Mouse (Mus musculus) midbrain, embryonic 14.5 days (tissue): ENCODE measurements around the gene Axin1. TPM values are rescaled to one million over a fixed set of nuclear protein-coding genes. Genes with fewer than 3 reads are reported as not detected.
"Not testable (repeated sequence)": the region's sequence is repeated elsewhere in the genome, so short reads cannot be mapped to it uniquely, and the experiment has no call there.

Experiments
- ATAC-seq: fragments of 200-750 bp; cut with Nextera tagmentation; 2 replicates; pipeline ENCODE4 v1.8.0; 2017; ENCODE audit warnings: moderate number of reproducible peaks, moderate library complexity; ENCODE audit not compliant: low FRiP score, low TSS enrichment
- DNase-seq: peaks from one replicate; pipeline ENCODE4 v3.0.0-alpha.2; 2015
- H3K27ac ChIP-seq: fragments of 300-500 bp; sonication (generic); replicated peaks from 2 replicates; pipeline ENCODE4 v1.5.1; 2014; ENCODE audit warnings: mild to moderate bottlenecking, low read depth, low read length, moderate library complexity
- H3K27me3 ChIP-seq: fragments of 300-500 bp; sonication (generic); 2 replicates; pipeline ENCODE4 v1.6.1; 2014; ENCODE audit warnings: low read length, control low read depth, mixed read lengths; ENCODE audit not compliant: control insufficient read depth, insufficient read depth
- H3K36me3 ChIP-seq: fragments of 300-500 bp; sonication (generic); 2 replicates; pipeline ENCODE4 v1.6.1; 2014; ENCODE audit warnings: low read length, control low read depth; ENCODE audit not compliant: control insufficient read depth, insufficient read depth
- H3K4me1 ChIP-seq: fragments of 300-500 bp; sonication (generic); 2 replicates; pipeline ENCODE4 v1.6.1; 2014; ENCODE audit warnings: mild to moderate bottlenecking, antibody characterized with exemption, low read length, control low read depth; ENCODE audit not compliant: control insufficient read depth, insufficient read depth
- H3K4me2 ChIP-seq: fragments of 300-500 bp; sonication (generic); 2 replicates; pipeline ENCODE4 v1.6.1; 2014; ENCODE audit warnings: mild to moderate bottlenecking, low read length, moderate library complexity
- H3K4me3 ChIP-seq: fragments of 300-500 bp; sonication (generic); replicated peaks from 2 replicates; pipeline ENCODE4 v1.5.1; 2014; ENCODE audit warnings: low read depth, low read length
- H3K9ac ChIP-seq: fragments of 300-500 bp; sonication (generic); replicated peaks from 2 replicates; pipeline ENCODE4 v1.6.1; 2014; ENCODE audit warnings: mild to moderate bottlenecking, low read length, moderate library complexity
- H3K9me3 ChIP-seq: fragments of 300-500 bp; sonication (generic); 2 replicates; pipeline ENCODE4 v1.6.1; 2016; ENCODE audit warnings: low read length, control low read depth, mixed read lengths; ENCODE audit not compliant: control insufficient read depth
- whole genome bisulfite sequencing: fragments of 180-500 bp; shearing (Covaris S2); extraction: QIAGEN DNeasy Blood & Tissue Kit; methylation state at CpG from one replicate; pipeline ENCODE4 v1.1.7; 2014; 5-methylcytosine and 5-hydroxymethylcytosine counted together
- polyA plus RNA-seq: library from polyadenylated mRNA; unstranded; fragments of >200 nt; fragmentation: Nextera tagmentation; extraction: Ambion mirVana; gene quantifications from 2 replicates; pipeline ENCODE4 v1.2.1, GENCODE M21; 2014

Gene Axin1
- 13.4 and 16.9 TPM in 2 replicates for polyA plus RNA-seq

DNA sequence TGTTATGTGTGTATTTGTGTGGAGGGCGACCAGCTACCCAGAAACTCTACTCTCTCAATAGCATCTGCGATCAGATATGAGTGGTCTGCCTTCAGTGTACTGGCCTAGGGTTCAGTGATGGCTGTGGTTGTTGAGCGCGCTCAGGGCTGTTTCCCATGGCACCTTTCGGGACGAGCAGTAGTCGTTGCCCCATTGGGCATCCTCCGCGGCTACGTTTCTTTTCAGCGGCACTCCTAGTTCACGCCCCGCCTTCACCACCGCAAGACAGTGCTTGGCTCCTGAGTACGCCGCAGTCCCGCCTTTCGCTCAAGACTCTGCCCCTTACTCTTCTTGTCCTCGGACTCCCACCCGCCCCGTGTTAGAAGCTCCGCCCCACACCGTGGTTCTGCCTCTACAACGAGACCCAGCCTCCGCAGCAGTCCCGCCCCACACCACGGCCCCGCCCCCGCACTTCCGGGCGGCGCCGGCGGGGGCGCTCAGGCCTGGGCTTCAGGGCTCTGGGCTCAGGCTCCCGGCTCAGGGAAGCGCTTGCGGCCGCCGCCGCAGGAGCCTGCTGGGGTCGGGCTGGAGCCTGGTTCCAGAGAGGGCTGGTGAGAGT is at the start of gene Axin1:
Gene Axin1 (plus strand): TSS at position 450 of the 598 bp plus-strand sequence.
- 1% methylated on average over 42 of the region's 42 CpGs for WGBS

DNA sequence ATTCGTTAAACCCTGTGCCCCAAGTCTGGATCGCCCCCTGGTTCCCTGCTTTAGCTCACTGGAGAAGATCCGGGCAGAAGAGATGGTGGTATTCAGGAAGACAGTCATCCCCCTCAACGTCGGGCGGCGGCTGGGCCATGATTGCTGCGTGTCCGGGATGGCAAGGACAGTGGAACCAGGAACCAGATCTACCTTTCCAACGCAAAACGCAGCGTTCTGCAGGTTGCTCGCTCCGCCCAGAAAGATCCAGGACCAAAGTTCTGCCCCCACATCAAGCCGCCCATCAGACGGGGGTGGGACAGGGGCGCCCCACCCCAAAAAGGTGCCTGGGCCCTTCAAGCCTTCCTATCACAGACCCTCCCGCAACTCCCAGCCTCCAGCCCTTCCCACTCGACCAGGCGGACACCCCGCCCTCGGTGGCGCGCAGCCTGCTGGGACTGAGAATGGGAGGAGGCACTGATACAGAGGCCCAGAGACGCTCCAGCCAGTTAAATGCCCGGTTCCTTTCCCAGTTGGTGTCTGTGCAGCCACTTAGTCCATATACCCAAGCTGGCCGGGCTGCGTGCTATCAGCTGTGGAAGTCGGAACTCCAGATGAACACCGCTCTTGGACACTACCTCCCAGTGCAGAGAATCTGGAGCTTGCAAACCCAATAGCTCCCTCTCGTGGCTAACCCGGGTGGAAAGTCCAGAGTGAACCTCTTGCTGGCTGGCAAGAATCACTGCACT is 48.4 kb upstream of the Axin1 start, which contains the start of gene Decr2:
Gene Decr2 (minus strand): TSS at position 433 of the 728 bp plus-strand sequence.
- no peaks in the 10 kb centered on the region for H3K36me3 ChIP-seq
- H3K4me1 ChIP-seq, result 0 out of 2 replicates have a peak, but pooled peaks cover 5% of the 10 kb centered on the region
- ATAC-seq (peak; percentile 76; the same call in 1 of the 2 replicates), DNase-seq (peak; percentile 96)
- H3K4me3 ChIP-seq, result peak within 1 kb of the TSS; percentile 46
- peak within 1 kb of the TSS; percentile 69 for H3K9ac ChIP-seq
- H3K9me3 ChIP-seq, result no peaks in the 10 kb centered on the region
- WGBS, result 2% methylated on average over 32 of the region's 32 CpGs
- peak within 1 kb of the TSS; percentile 77 for H3K27ac ChIP-seq
- no peaks in the 10 kb centered on the region for H3K27me3 ChIP-seq
- peak within 1 kb of the TSS; percentile 62 for H3K4me2 ChIP-seq

More for the DNA sequence above, at the start of gene Axin1:
- peaks cover 11% of the 10 kb centered on the region for H3K36me3 ChIP-seq
- ATAC-seq (peak; percentile 96), DNase-seq (peak; percentile 97)
- peak within 1 kb of the TSS; percentile 81 for H3K4me2 ChIP-seq
- no peaks in the 10 kb centered on the region for H3K27me3 ChIP-seq
- peak within 1 kb of the TSS; percentile 95 for H3K9ac ChIP-seq
- H3K4me3 ChIP-seq, result peak within 1 kb of the TSS; percentile 80
- H3K9me3 ChIP-seq, result no peaks in the 10 kb centered on the region
- H3K4me1 ChIP-seq, result peaks cover 32% of the 10 kb centered on the region
- H3K27ac ChIP-seq, result peak within 1 kb of the TSS; percentile 94

DNA sequence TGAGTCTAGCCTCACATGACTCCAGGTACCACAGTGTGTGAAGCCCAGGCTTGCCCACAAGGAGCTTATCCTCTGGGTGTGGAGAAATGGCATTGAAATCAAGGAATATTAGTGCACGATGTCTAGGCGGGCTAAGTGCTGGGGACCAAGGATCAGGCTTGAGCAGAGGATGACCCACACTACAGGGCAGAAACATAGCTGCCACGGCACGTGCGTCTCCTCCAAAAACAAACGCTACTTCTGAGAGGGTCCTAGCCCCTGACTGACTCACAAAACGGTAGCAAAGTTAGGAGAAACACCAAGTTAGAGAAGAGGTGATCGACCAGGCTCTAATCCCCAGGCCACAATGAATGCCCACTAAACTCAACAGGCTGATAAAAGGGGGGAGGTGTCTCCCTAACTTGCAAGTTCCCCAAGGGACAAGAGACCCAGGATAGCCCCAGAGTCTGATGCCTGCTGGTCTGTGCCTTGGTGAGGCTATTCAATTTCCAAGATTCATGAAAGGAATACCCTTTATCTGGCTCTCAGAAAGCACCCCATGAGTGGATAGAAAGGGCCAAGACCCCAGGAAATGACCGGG is 43.9 kb upstream of the Axin1 start:
- 27% methylated on average over 9 of the region's 9 CpGs for WGBS
- H3K27ac ChIP-seq, result peak overlapping the region; percentile 55; the same call in 1 of the 2 replicates
- DNase-seq (no peak), ATAC-seq (no peak)
- H3K4me2 ChIP-seq, result peak overlapping the region; percentile 86
- H3K36me3 ChIP-seq, result no peaks in the 10 kb centered on the region
- H3K4me3 ChIP-seq, result peak overlapping the region; percentile 56
- no peaks in the 10 kb centered on the region for H3K27me3 ChIP-seq
- H3K9me3 ChIP-seq, result no peaks in the 10 kb centered on the region
- peaks cover 3% of the 10 kb centered on the region; the same call in 1 of the 2 replicates for H3K4me1 ChIP-seq
- H3K9ac ChIP-seq, result peak overlapping the region; percentile 71

DNA sequence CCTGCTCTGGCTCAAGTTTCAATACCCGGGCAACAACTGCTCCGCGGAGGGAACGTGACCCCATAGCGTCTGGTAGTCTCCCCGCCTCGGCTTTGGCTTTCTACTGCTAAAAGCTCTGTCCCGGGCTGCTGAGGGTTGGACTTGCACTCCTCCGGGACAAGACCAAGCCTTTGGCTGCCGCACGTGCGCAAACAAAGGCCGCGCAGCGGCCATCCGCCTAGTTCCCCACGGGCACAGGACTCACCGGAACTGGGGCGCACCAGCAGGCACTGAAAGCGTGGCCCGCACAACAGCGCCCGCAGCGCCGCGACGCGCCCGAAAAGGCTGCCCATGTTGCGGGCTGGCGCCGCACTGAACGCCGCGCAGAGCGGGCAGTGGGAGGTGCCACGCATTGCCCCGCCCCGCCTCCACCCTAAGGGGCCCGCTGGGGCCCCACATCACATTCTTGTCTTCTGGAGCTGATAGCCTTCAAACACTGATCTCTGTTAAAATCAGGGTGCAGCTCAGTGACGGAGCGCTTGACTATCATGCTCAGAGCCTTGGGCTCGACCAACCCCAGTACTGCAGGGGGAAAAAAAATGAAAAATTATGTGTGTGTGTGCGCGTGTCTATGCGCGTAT is 43.3 kb upstream of the Axin1 start, which contains the start of gene Nme4:
Gene Nme4 (minus strand): TSS at position 482 of the 620 bp plus-strand sequence.
- Histone ChIP-seq H3K4me2 (peak within 1 kb of the TSS; percentile 86), H3K9ac (peak within 1 kb of the TSS; percentile 71), H3K27ac (peak within 1 kb of the TSS; percentile 55), H3K4me1 (peaks cover 2% of the 10 kb centered on the region; the same call in 1 of the 2 replicates), H3K4me3 (peak within 1 kb of the TSS; percentile 56), H3K36me3 (no peaks in the 10 kb centered on the region), H3K9me3 (no peaks in the 10 kb centered on the region), H3K27me3 (no peaks in the 10 kb centered on the region)
- DNase-seq (peak; percentile 81), ATAC-seq (peak; percentile 70; the same call in 1 of the 2 replicates)
- WGBS, result 2% methylated on average over 47 of the region's 47 CpGs

DNA sequence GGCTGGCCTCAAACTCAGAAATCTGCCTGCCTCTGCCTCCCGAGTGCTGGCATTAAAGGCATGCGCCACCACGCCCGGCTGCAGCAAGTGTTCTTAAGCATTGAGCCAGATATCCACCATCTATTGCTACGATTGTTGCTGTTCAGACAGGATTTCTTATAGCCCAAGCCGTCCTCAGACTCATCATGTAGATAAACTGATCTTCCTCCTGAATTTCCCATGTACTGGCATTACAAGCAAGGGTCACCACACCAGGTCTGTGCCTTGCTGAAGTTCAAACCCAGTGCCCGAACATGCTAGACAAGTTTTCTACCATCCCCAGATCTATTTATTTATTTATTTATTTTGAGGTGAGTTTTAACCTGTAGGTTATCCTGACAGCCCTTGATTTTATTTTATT is 40.0 kb upstream of the Axin1 start:
- H3K9ac ChIP-seq, result no peak overlapping the region
- no peaks in the 10 kb centered on the region for H3K9me3 ChIP-seq
- no peaks in the 10 kb centered on the region for H3K36me3 ChIP-seq
- H3K4me2 ChIP-seq, result no peak overlapping the region
- no peak overlapping the region for H3K4me3 ChIP-seq
- peaks cover 2% of the 10 kb centered on the region; the same call in 1 of the 2 replicates for H3K4me1 ChIP-seq
- ATAC-seq, result no peak
- DNase-seq, result no peak
- H3K27me3 ChIP-seq, result no peaks in the 10 kb centered on the region
- WGBS, result 90% methylated on average over 7 of the region's 7 CpGs
- H3K27ac ChIP-seq, result no peak overlapping the region

DNA sequence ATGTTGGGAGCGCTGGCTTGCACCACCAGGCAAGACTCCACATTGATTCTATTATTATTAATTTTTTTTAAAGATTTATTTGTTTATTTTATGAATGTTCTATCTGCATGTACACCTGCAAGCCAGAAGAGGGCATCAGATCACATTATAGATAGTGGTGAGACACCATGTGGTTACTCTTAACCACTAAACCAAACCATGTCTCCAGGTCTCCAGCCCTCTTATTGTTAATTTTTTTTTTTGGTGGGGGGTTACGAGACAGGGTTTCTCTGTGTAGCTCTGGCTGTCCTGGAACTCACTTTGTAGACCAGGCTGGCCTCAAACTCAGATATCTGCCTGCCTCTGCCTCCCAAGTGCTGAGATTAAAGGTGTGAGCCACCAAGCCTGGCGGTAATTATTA is 39.2 kb upstream of the Axin1 start:
- H3K36me3 ChIP-seq, H3K4me2 ChIP-seq, H3K27me3 ChIP-seq, H3K9ac ChIP-seq, H3K4me3 ChIP-seq, ATAC-seq, H3K4me1 ChIP-seq, H3K27ac ChIP-seq, H3K9me3 ChIP-seq: not testable (repeated sequence)
- 68% methylated on average over 3 of the region's 3 CpGs for WGBS
- peak; percentile 34 for DNase-seq

DNA sequence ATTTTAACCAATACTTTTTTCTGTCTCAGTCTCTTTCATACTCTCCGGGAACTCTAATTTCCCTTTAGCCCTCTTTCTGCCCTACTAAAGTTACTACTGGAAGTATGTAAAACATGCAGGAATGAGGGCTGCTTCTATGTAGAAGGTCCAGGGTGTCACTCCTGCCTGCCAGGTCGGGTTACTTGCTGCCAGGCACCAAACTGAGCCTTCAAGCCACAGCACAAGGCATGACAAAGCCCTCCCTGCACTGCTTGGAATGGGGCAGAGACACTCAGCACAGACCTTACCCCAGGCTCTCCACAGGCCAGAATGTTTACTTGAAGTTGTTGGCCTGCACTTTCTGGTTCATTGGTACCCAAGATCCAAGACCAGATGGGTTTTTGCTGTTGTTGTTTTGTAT is 38.3 kb upstream of the Axin1 start:
- H3K36me3 ChIP-seq, result no peaks in the 10 kb centered on the region
- H3K9me3 ChIP-seq, result no peaks in the 10 kb centered on the region
- no peaks in the 10 kb centered on the region for H3K27me3 ChIP-seq
- ATAC-seq (no peak), DNase-seq (no peak)
- no peak overlapping the region for H3K4me2 ChIP-seq
- no peak overlapping the region for H3K27ac ChIP-seq
- 41% methylated on average over 2 of the region's 2 CpGs for WGBS
- no peaks in the 10 kb centered on the region; the same call in 1 of the 2 replicates for H3K4me1 ChIP-seq
- H3K4me3 ChIP-seq, result no peak overlapping the region
- H3K9ac ChIP-seq, result no peak overlapping the region

DNA sequence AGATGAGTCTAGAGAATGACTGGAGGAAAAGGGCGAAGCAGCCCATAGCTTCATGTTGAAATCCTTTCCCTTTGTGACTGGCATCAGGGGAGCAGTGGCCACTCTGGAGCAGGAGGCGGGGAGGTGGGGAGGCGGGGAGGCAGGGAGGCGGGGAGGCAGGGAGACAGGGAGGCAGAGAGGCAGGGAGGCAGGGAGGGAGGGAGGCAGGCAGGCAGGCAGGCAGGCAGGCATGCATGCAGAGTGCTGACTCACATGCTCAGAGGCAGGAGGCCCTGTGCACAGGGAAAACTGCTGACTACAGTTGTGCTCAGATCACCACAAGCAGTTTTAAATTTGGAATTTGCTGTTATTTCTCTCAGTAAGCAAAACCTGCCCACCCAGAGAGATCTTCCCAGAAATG is 37.0 kb upstream of the Axin1 start:
- Histone ChIP-seq H3K9ac (no peak overlapping the region), H3K4me3 (no peak overlapping the region), H3K36me3 (no peaks in the 10 kb centered on the region), H3K27me3 (no peaks in the 10 kb centered on the region), H3K27ac (no peak overlapping the region), H3K4me1 (no peaks in the 10 kb centered on the region), H3K4me2 (no peak overlapping the region), H3K9me3 (no peaks in the 10 kb centered on the region)
- ATAC-seq (no peak), DNase-seq (no peak)
- WGBS, result 24% methylated on average over 4 of the region's 4 CpGs
